Mouse (Mus musculus): ENCODE results near the gene Hoxc13.

Hoxc13 gene

GRCm38 (mm10) chr15:102937036-102937666 is 16.2 kb downstream of the Hoxc13 start:
- DNase-seq = no peak

- no peak for DNase-seq
Observed at GRCm38 (mm10) chr15:102939256-102940155, 18.6 kb downstream of the Hoxc13 start.

- DNase-seq = no peak
Observed at GRCm38 (mm10) chr15:102942739-102943467, 22.0 kb downstream of the Hoxc13 start.

- DNase-seq = no peak
Observed at GRCm38 (mm10) chr15:102943468-102943813, 22.5 kb downstream of the Hoxc13 start.

DNA sequence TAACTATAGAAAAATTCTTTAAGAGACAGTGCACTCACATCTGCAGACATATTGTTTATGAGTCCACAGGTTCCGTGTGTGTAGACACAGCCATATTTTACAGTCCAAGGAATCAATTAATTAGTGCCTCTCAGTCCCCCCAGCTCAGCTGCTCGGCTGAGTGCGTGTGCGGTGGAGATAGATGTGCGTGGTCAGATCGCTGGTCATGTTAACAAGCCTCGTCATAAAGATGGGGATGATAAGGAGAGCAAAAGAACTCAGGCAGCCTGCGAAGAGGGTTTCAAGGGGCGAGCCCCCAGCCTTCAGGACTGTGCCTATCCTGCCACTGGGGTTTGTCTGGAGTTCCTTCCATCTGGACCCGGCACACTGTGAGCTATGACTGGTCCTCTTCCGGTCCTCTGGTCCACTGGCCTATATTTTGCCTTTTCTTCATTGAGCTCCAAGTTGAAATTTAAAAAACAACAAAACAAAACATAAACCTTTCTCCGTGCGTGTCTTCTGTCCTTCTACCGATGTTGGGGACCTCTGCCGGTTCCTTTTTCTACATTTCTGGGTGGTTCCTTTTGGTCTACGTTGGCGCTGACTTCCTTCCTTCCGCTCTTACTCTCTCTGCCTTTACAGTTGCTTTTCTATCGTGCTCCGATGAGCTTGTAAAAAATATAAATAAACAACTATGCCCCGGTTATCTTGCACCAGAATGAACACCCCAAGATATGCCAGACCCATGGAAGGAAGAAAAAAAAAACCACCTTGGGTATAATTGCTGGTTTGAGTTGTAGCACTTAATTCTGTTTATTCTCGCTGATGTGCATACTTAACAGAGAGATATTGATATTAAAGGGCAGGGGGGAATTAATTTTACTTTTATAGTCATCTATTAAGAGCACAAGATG is 24.5 kb downstream of the Hoxc13 start:
- no peak for DNase-seq

DNA sequence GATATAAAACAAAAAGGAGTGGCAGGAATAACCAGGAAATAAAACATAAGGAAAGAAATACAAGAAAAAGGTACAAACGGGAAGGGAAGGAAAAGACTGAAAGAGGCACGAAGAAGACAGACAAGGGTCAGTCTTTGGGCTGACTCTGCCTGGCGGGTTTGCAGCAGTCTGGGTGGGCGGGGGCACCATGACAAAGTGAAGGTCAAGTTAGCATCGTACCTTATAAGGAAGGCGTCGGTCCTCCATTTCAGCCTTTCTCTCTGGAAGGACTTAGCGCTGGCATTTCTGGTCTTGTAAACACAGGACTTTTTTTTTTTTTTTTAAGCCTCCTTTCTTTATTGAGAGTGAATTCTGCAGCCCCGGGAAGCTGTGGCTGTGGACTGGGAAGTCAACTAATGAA is 26.4 kb downstream of the Hoxc13 start:
- DNase-seq = no peak

DNA sequence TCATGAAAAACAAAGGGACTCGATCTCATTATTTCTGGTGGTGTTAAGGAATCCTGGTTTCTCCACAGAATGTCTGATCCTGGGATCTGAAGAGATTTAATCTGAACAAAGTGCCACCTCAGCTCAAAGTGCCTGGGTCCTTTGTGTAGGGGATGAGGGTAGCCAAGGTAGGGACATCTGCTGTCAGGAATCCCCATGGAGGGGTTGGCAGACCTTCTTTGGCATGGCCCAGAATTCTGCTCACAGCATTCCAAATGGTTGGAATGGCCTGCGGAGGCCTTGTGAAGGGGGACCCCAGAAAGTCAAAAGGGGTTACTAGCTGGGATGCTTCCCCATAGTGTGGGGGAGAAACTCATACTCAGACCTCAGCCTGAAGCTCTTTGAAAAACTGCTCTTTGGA is 27.9 kb downstream of the Hoxc13 start:
- no peak for DNase-seq

- DNase-seq = no peak
Observed at GRCm38 (mm10) chr15:102949696-102950095, 28.8 kb downstream of the Hoxc13 start.

DNA sequence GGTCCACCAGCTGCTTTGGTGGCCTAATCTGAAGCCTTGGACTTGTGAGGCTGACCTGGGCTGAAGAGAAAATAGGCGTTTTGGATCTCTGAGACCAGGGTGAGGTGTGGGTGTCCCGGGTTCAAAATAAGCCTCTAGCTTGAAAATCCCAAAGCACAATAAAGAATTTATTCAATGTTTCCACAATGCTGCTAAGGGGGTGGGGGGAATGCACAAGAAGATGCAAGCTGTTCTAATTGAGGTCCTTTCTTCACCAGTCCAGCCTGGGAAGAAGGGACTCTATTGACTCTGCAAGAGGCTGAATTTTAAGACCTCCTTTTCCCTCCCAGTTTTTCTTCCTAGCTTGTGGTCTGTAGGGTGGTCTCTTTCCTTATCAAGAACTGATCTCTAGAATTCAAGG is 30.0 kb downstream of the Hoxc13 start:
- no peak for DNase-seq

DNA sequence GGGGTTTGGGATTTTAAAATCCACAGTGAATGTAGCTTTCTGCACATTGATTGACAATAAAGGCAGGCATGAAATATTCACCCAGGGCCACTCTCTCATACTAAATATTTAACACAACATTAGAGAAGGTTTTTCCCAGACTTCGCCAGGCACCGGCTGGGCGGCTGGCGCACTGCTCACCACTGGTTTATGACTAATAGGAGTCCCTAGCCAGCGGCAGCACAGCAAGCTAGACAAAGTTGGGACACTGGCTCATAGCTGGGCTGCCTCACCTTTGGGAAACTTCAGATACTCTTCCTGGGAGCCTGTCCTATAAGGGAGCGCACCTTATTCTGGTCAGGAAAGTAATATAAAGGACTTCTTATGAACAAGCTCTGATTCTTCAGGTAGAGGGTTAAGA is 32.7 kb downstream of the Hoxc13 start:
- DNase-seq = no peak

- no peak for DNase-seq
Observed at GRCm38 (mm10) chr15:102954192-102955006, 33.5 kb downstream of the Hoxc13 start, which contains the start of gene Hoxc11. TSS of gene Hoxc11 (plus strand) at chr15:102954427.

- no peak for DNase-seq
Observed at GRCm38 (mm10) chr15:102955007-102955382, 34.1 kb downstream of the Hoxc13 start.

DNA sequence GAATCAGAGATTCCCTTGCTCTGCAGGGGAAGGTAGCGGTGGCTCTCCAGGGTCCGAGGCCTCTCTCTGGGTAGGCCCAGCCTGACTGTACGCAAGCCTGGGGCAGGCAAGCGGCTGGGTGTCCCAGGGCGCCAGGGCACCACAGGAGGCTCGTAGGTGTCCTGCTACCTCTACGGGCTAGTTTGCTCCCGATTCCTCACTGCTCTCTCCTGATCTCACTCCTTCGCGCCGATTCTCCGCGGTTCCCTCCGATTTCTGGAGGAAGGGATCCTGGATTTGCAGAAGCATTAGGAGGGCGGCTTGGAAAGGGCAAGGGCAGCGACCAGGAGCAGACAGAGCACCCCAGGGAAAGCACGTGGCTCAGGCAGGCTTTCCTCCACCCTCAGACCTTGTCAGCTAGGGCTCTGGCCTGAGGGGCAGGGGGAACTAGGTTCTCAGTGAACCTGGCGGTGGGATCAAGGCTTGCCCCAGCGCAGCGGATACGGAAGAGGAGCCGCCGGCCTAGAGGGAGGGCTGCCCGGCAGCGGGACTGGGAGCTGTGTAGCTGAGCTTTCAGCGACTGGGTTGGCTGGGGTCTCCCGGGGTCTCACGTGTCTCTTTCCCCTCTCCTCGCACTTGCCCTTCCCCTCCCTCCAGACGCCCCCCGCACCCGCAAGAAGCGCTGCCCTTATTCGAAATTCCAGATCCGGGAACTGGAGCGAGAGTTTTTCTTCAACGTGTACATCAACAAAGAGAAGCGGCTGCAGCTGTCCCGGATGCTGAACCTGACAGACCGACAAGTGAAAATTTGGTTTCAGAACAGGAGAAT is 35.1 kb downstream of the Hoxc13 start:
- DNase-seq = no peak

DNA sequence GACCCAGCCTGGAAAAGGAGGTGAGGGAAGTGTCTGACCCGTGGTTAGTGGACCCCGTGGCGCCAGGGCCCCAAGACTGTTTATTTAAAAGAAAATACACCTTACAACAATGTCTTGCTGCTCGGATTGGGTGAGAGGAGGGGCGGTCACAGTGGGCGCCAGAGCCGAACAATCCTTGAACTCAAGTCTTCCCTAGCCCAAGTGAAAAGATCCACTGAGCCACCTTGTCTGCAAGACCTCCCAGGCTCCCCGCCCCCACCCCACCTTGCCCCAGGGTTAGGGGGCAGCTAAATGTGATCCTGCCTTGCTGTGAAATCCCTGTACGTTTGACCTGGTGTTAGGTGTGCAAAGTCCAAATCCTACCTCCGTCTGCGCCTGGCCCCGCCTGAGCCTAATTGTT is 36.0 kb downstream of the Hoxc13 start:
- DNase-seq = no peak

GRCm38 (mm10) chr15:102959663-102960191 is 38.8 kb downstream of the Hoxc13 start:
- DNase-seq = no peak

- no peak for DNase-seq
Observed at GRCm38 (mm10) chr15:102961728-102962127, 40.8 kb downstream of the Hoxc13 start.

DNA sequence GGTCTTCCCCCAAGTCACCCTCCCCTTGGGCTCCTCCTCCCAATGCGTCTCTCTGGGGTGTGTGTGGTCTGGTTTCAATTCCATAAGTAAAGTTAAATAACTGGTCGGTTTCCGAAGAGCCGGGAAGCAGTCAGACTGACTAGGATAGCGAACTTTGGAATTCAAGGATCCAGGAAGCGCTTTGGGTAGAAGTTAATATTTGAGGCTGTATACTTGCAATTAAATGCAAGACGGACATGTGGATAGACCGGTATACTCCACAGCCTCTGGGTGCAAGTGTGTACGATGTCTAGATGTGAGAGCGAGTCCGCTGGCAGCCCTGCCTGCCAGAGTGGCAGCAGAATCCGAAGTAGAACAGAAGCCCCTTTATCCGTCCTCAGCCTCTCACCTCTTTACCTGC is 41.6 kb downstream of the Hoxc13 start:
- no peak for DNase-seq

DNA sequence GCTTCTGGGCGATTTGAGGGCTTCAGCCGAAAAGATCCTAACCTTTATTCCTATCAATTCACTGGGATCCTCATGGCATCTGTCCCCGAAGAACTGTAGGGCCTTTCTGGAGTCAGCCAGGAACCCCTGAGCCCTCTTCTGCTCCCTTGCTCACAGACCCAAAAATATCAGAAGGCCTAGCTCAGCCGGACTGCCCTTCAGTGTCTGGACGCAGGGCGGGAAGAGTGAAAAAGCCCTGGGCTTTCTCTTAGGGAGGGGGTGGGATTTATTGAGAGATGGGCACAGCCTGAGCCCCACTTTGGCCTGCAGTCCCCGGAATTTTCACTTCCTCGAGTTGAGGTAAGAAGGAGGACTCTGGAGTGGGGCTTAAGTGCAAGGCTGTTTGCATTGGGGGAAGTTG is 42.4 kb downstream of the Hoxc13 start:
- DNase-seq = no peak

- DNase-seq = no peak
Observed at GRCm38 (mm10) chr15:102963671-102964640, 43.1 kb downstream of the Hoxc13 start.

All from cerebellum, adult 9-11 months (tissue).